Mouse (Mus musculus) cerebellum, adult (tissue): Measurements from ENCODE around the gene Adgrg5.

Experiments used
- ATAC-seq: cut with Nextera tagmentation; 2 replicates; pipeline ENCODE4 v1.9.2; 2017; ENCODE audit warnings: mild to moderate bottlenecking, moderate library complexity, mixed read lengths; ENCODE audit not compliant: insufficient number of reproducible peaks, low FRiP score, low TSS enrichment

The Adgrg5 gene

GRCm38 (mm10) chr8:94923405-94923804 lies at the start of gene Adgrg5:
Gene Adgrg5, plus strand, starts transcription at chr8:94923694.
- no peak for ATAC-seq

- ATAC-seq = no peak; the same call in 1 of the 2 replicates
These were observed 49.1 kb upstream of the Adgrg5 start for GRCm38 (mm10) chr8:94874358-94874757.

GRCm38 (mm10) chr8:94875096-94875870 lies 48.2 kb upstream of the Adgrg5 start:
- no peak for ATAC-seq

GRCm38 (mm10) chr8:94875871-94876150 lies 47.7 kb upstream of the Adgrg5 start:
- no peak for ATAC-seq

- ATAC-seq = no peak
These were observed 47.2 kb upstream of the Adgrg5 start, which contains the start of gene Dok4 for GRCm38 (mm10) chr8:94876197-94876730. Gene Dok4, minus strand, starts transcription at chr8:94876330.

- no peak for ATAC-seq
These were observed 46.7 kb upstream of the Adgrg5 start for GRCm38 (mm10) chr8:94876820-94877219.

- no peak for ATAC-seq
These were observed 42.8 kb upstream of the Adgrg5 start for GRCm38 (mm10) chr8:94880742-94881141.

- no peak for ATAC-seq
These were observed 35.0 kb upstream of the Adgrg5 start for GRCm38 (mm10) chr8:94888383-94889036.

- ATAC-seq = no peak
These were observed 30.6 kb upstream of the Adgrg5 start for GRCm38 (mm10) chr8:94892917-94893316.

GRCm38 (mm10) chr8:94899262-94899661 lies 24.2 kb upstream of the Adgrg5 start:
- no peak for ATAC-seq

- no peak for ATAC-seq
These were observed 22.9 kb upstream of the Adgrg5 start for GRCm38 (mm10) chr8:94900617-94901016.

- no peak for ATAC-seq
These were observed 22.5 kb upstream of the Adgrg5 start for GRCm38 (mm10) chr8:94901031-94901430.

- ATAC-seq = no peak
These were observed 19.8 kb upstream of the Adgrg5 start for GRCm38 (mm10) chr8:94903709-94904108.

- ATAC-seq = no peak
These were observed 18.9 kb upstream of the Adgrg5 start for GRCm38 (mm10) chr8:94904450-94905175.

- no peak for ATAC-seq
These were observed 15.7 kb upstream of the Adgrg5 start for GRCm38 (mm10) chr8:94907591-94908300.

GRCm38 (mm10) chr8:94908847-94909246 lies 14.6 kb upstream of the Adgrg5 start:
- ATAC-seq = peak; percentile 48; the same call in 1 of the 2 replicates

- no peak for ATAC-seq
These were observed 10.3 kb upstream of the Adgrg5 start for GRCm38 (mm10) chr8:94913061-94913660.

GRCm38 (mm10) chr8:94914256-94914655 lies 9.2 kb upstream of the Adgrg5 start:
- no peak for ATAC-seq

GRCm38 (mm10) chr8:94914701-94915101 lies 8.8 kb upstream of the Adgrg5 start:
- ATAC-seq = no peak
